Mouse (Mus musculus): ENCODE results near the gene Thra. TPM values are rescaled to one million over a fixed set of nuclear protein-coding genes. Genes with fewer than 3 reads are reported as not detected.
A peak's percentile ranks its signal among the peaks of the same experiment; 100 is the strongest.

Thra gene
- polyA plus RNA-seq, 1 experiment, result 68.9 TPM

DNA sequence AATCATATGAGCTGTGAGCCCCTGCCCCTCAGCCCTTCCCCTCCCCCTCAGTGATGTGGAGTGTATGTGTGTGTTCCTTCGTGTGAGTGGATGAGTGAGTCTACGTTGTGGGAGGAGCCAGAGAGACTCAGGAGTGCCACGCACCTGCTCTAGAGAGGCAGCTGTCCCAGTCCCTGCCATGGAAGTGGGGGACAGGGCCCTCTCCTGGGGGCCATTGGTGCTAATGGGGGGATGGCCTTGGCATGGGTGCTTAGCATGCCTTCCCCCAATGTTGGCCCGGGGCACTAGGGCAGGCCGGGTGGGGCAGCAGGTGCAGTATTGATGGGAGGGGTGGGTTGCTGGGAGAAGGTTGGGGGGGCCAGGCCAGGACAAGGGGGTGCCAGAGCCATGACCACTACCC lies 26.4 kb downstream of the Thra start:
- Histone ChIP-seq H3K79me2 (ENCODE audit: control insufficient read depth, insufficient read depth) (peaks cover 8% of the 10 kb centered on the region), H3K4me2 (ENCODE audit: low read depth) (no peak overlapping the region), H3K4me3 (no peak overlapping the region), H3ac (ENCODE audit: control insufficient read depth, insufficient read length) (no peak overlapping the region), H3K36me3 (ENCODE audit: control insufficient read depth, insufficient read depth) (peaks cover 34% of the 10 kb centered on the region), H3K27me3 (ENCODE audit: control insufficient read depth, insufficient read depth, insufficient read length) (no peaks in the 10 kb centered on the region)
- TF ChIP-seq CEBPB (IDR thresholded peaks at IDR 0.05; ENCODE audit: insufficient read depth, poor library complexity, severe bottlenecking) (no peak), TCF12 (IDR thresholded peaks at IDR 0.05; ENCODE audit: insufficient read depth, poor library complexity, severe bottlenecking) (no peak), MYOD1 (IDR thresholded peaks at IDR 0.05; ENCODE audit: control insufficient read depth in 1 of 3, insufficient read length in 2 of 3, low read depth in 2 of 3) (no peak), POLR2A (IDR thresholded peaks at IDR 0.05; ENCODE audit: insufficient read length, low read depth) (peak; percentile 31), MYOG (IDR thresholded peaks at IDR 0.05; ENCODE audit: control insufficient read depth in 1 of 3, insufficient read depth in 1 of 3, insufficient read length in 2 of 3, low read depth in 2 of 3) (peak in 2 of 3 experiments; percentile 14 to 34), POLR2AphosphoS2 (IDR thresholded peaks at IDR 0.05; ENCODE audit: insufficient read length, low read depth) (peak; percentile 57)

DNA sequence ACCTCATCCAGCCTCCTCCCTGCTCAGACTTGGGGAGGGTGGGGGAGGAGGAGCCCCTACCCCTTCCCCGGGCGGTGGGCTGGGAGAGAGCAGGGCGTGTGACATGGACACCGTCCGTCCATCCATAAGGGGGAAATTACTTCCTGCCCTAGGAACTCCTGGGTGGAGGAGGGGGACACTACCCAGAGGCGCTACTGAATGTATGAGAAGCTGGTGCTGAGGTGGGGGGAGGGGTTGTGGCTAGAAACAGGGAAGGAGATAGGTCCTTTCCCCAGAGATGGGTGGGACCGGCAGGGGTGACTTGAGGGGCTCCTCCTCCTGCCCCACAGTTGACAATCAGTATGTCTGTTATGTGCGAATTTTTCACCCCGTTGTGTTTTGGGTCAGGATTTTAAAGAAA lies 26.8 kb downstream of the Thra start:
- Histone ChIP-seq H3K4me3 (no peak overlapping the region), H3ac (ENCODE audit: control insufficient read depth, insufficient read length) (no peak overlapping the region), H3K27me3 (ENCODE audit: control insufficient read depth, insufficient read depth, insufficient read length) (no peaks in the 10 kb centered on the region), H3K4me2 (ENCODE audit: low read depth) (no peak overlapping the region), H3K79me2 (ENCODE audit: control insufficient read depth, insufficient read depth) (peaks cover 10% of the 10 kb centered on the region), H3K36me3 (ENCODE audit: control insufficient read depth, insufficient read depth) (peaks cover 30% of the 10 kb centered on the region)
- TF ChIP-seq USF1 (IDR thresholded peaks at IDR 0.05; ENCODE audit: low read depth), result no peak
- no peak for TF ChIP-seq CEBPB (IDR thresholded peaks at IDR 0.05; ENCODE audit: insufficient read depth, poor library complexity, severe bottlenecking)
- TF ChIP-seq POLR2AphosphoS2 (IDR thresholded peaks at IDR 0.05; ENCODE audit: insufficient read length, low read depth), result peak; percentile 65
- TF ChIP-seq TCF3 (IDR thresholded peaks at IDR 0.05; ENCODE audit: insufficient read length, low read depth), result no peak
- no peak for TF ChIP-seq MYOG (IDR thresholded peaks at IDR 0.05; ENCODE audit: control insufficient read depth in 1 of 3, insufficient read depth in 1 of 3, insufficient read length in 2 of 3, low read depth in 2 of 3)
- TF ChIP-seq POLR2A (IDR thresholded peaks at IDR 0.05; ENCODE audit: insufficient read length, low read depth), result no peak

GRCm38 (mm10) chr11:98767713-98768112 lies 27.3 kb downstream of the Thra start:
- H3K36me3 ChIP-seq (ENCODE audit: control insufficient read depth, insufficient read depth), result peaks cover 30% of the 10 kb centered on the region
- no peak overlapping the region for H3K4me3 ChIP-seq
- no peak overlapping the region for H3ac ChIP-seq (ENCODE audit: control insufficient read depth, insufficient read length)
- H3K4me2 ChIP-seq (ENCODE audit: low read depth), result no peak overlapping the region
- H3K79me2 ChIP-seq (ENCODE audit: control insufficient read depth, insufficient read depth), result peaks cover 10% of the 10 kb centered on the region
- TF ChIP-seq TCF12 (IDR thresholded peaks at IDR 0.05; ENCODE audit: insufficient read depth, poor library complexity, severe bottlenecking) (no peak), POLR2AphosphoS2 (IDR thresholded peaks at IDR 0.05; ENCODE audit: insufficient read length, low read depth) (no peak), POLR2A (IDR thresholded peaks at IDR 0.05; ENCODE audit: insufficient read length, low read depth) (no peak), TCF3 (IDR thresholded peaks at IDR 0.05; ENCODE audit: insufficient read length, low read depth) (no peak), MYOG (IDR thresholded peaks at IDR 0.05; ENCODE audit: control insufficient read depth in 1 of 3, insufficient read depth in 1 of 3, insufficient read length in 2 of 3, low read depth in 2 of 3) (no peak), CEBPB (IDR thresholded peaks at IDR 0.05; ENCODE audit: insufficient read depth, poor library complexity, severe bottlenecking) (no peak), MAX (IDR thresholded peaks at IDR 0.05; ENCODE audit: low read depth) (no peak), USF1 (IDR thresholded peaks at IDR 0.05; ENCODE audit: low read depth) (no peak), SRF (IDR thresholded peaks at IDR 0.05; ENCODE audit: control insufficient read depth, insufficient read length, low read depth) (no peak), REST (IDR thresholded peaks at IDR 0.05; ENCODE audit: insufficient read depth, insufficient read length) (no peak), MYOD1 (IDR thresholded peaks at IDR 0.05; ENCODE audit: control insufficient read depth in 1 of 3, insufficient read length in 2 of 3, low read depth in 2 of 3) (no peak), E2F4 (IDR thresholded peaks at IDR 0.05; ENCODE audit: insufficient read depth) (no peak)
- no peaks in the 10 kb centered on the region for H3K27me3 ChIP-seq (ENCODE audit: control insufficient read depth, insufficient read depth, insufficient read length)

- Histone ChIP-seq H3K4me2 (ENCODE audit: low read depth) (no peak overlapping the region), H3K79me2 (ENCODE audit: control insufficient read depth, insufficient read depth) (peaks cover 10% of the 10 kb centered on the region), H3ac (ENCODE audit: control insufficient read depth, insufficient read length) (no peak overlapping the region), H3K27me3 (ENCODE audit: control insufficient read depth, insufficient read depth, insufficient read length) (no peaks in the 10 kb centered on the region), H3K4me3 (no peak overlapping the region), H3K36me3 (ENCODE audit: control insufficient read depth, insufficient read depth) (peaks cover 30% of the 10 kb centered on the region)
- peak; percentile 89 for TF ChIP-seq POLR2AphosphoS2 (IDR thresholded peaks at IDR 0.05; ENCODE audit: insufficient read length, low read depth)
- TF ChIP-seq POLR2A (IDR thresholded peaks at IDR 0.05; ENCODE audit: insufficient read length, low read depth), result peak; percentile 49
- TF ChIP-seq E2F4 (IDR thresholded peaks at IDR 0.05; ENCODE audit: insufficient read depth), result no peak
- no peak for TF ChIP-seq MYOG (IDR thresholded peaks at IDR 0.05; ENCODE audit: control insufficient read depth in 1 of 3, insufficient read depth in 1 of 3, insufficient read length in 2 of 3, low read depth in 2 of 3)
- TF ChIP-seq REST (IDR thresholded peaks at IDR 0.05; ENCODE audit: insufficient read depth, insufficient read length), result no peak
- TF ChIP-seq CEBPB (IDR thresholded peaks at IDR 0.05; ENCODE audit: insufficient read depth, poor library complexity, severe bottlenecking), result no peak
- TF ChIP-seq TCF3 (IDR thresholded peaks at IDR 0.05; ENCODE audit: insufficient read length, low read depth), result no peak
- no peak for TF ChIP-seq MYOD1 (IDR thresholded peaks at IDR 0.05; ENCODE audit: control insufficient read depth in 1 of 3, insufficient read length in 2 of 3, low read depth in 2 of 3)
- no peak for TF ChIP-seq TCF12 (IDR thresholded peaks at IDR 0.05; ENCODE audit: insufficient read depth, poor library complexity, severe bottlenecking)
- TF ChIP-seq USF1 (IDR thresholded peaks at IDR 0.05; ENCODE audit: low read depth), result no peak
Measured at GRCm38 (mm10) chr11:98768127-98769006, 27.9 kb downstream of the Thra start.
